Mouse (Mus musculus): ENCODE data around the gene Zbtb8os.

DNA sequence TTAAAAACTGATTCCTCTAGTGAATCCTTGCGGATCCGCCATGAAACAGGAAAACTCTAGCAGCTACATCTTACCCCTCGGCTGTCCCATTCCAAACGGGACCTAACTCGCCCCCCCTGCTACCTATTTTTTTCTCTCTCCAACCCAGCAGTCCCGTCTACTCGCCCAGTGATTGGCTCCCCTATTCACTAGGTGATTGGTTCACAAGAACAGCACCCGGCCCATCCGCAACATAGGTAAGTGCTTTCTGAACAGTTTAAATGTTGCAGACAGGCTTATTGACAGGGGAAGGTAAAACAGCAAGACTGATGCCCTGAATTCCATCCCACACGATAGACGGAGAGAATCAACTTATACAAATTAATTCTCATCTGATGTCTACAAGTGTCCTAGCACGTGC is 17.7 kb downstream of the Zbtb8os start:
- no peak for TF ChIP-seq CTCF (IDR thresholded peaks at IDR 0.05; ENCODE audit: borderline replicate concordance, insufficient read depth, low read length)
- TF ChIP-seq POLR2A (IDR thresholded peaks at IDR 0.05; ENCODE audit: low read depth, low read length), result no peak
